Comparison of ENCODE assay signal across 18 mouse cellular contexts in the genomic region with DNA sequence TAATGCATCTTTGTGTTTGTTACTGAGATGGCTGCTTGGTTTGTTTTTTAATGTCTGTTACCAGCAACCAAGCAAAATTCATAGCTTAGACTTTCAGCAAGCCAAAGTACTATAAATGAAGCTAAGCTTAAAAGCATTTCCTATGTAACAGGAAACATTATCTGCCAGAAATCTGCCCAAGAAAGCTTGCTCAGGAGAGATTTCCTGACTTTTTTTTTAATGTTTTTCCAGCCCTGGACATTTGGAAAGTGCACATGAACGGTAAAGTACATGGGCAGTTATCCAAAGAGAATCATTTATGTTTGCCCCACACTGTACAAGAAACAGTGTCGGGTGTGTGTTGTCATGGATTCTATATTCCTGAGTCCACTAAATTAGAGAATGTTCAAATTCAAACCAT.
DNase-seq lines count a peak whose midpoint lies in the region; ATAC-seq and TF ChIP-seq lines count a peak whose summit lies in the region.
"Had no signal": no experiment of that assay in that cellular context is flagged by ENCODE, and none has a peak within 500 bp of the region (broad histone marks: within the 10 kb centered on the region; RNA-seq: fewer than 3 reads in every experiment).

No protein-coding gene starts in this region.

- no peak overlapping the region for H3K4me2 ChIP-seq in lung, postnatal 0 days (replicated peaks; ENCODE audit: low read depth, low read length)
- H3K4me2 ChIP-seq in heart, embryonic 15.5 days = no peak overlapping the region
- H3K4me2 ChIP-seq: hindbrain, embryonic 15.5 days; liver, embryonic 11.5 days; midbrain, embryonic 13.5 days had no signal

- H3K9me3 ChIP-seq in lung, postnatal 0 days (ENCODE audit: low read length) = no peaks in the 10 kb centered on the region
- no peaks in the 10 kb centered on the region for H3K9me3 ChIP-seq in heart, embryonic 15.5 days (replicated peaks)
- H3K9me3 ChIP-seq: hindbrain, embryonic 15.5 days; midbrain, embryonic 13.5 days had no signal

- H3K36me3 ChIP-seq in kidney, adult 2 months (ENCODE audit: control insufficient read depth, insufficient read depth, low read length) = no peaks in the 10 kb centered on the region
- H3K36me3 ChIP-seq in lung, postnatal 0 days (ENCODE audit: insufficient read depth, low read length) = no peaks in the 10 kb centered on the region
- H3K36me3 ChIP-seq in heart, embryonic 15.5 days = no peaks in the 10 kb centered on the region
- H3K36me3 ChIP-seq: hindbrain, embryonic 15.5 days; midbrain, embryonic 13.5 days had no signal

- TF ChIP-seq POLR2A in kidney, adult 2 months (IDR thresholded peaks at IDR 0.05; ENCODE audit: low read depth, low read length) = no peak
- TF ChIP-seq POLR2A in lung, adult 2 months (IDR thresholded peaks at IDR 0.05; ENCODE audit: borderline replicate concordance, extremely low read depth, low read depth, low read length) = no peak

- WGBS in kidney, adult 2 months = 44% methylated on average over 2 of the region's 2 CpGs
- WGBS in lung, postnatal 0 days = 25% methylated on average over 2 of the region's 2 CpGs
- 33% methylated on average over 2 of the region's 2 CpGs for WGBS in lung, adult 2 months
- 57% methylated on average over 2 of the region's 2 CpGs for WGBS in heart, embryonic 15.5 days

- DNase-seq in kidney, adult 2 months = peak; percentile 58
- no peak for DNase-seq in kidney, postnatal 10 days
- DNase-seq in lung, postnatal 0 days (ENCODE audit: low spot score) = no peak
- DNase-seq in lung, adult 2 months = no peak
- DNase-seq in thymus, postnatal 10 days (ENCODE audit: low spot score in 2 of 2) = no peak
- DNase-seq in cerebellum, postnatal 10 days = no peak
- DNase-seq: adrenal gland, postnatal 36 days; cerebellum, adult 11-12 months; forebrain, postnatal 0 days; gastrocnemius, postnatal 36 days; thymus, adult 2 months had no signal

- TF ChIP-seq EP300 in lung, postnatal 0 days (IDR thresholded peaks at IDR 0.05) = no peak

- H3K4me1 ChIP-seq in kidney, adult 2 months (ENCODE audit: control insufficient read depth, insufficient read depth, low read length) = no peaks in the 10 kb centered on the region
- peaks cover 3% of the 10 kb centered on the region; the same call in 1 of the 2 replicates for H3K4me1 ChIP-seq in lung, postnatal 0 days (ENCODE audit: insufficient read depth, low read depth, low read length)
- H3K4me1 ChIP-seq in lung, adult 2 months (ENCODE audit: control insufficient read depth, insufficient read depth, low read length) = no peaks in the 10 kb centered on the region; the same call in 1 of the 2 replicates
- H3K4me1 ChIP-seq in heart, embryonic 15.5 days (replicated peaks) = peaks cover 16% of the 10 kb centered on the region

- H3K9ac ChIP-seq in lung, postnatal 0 days (replicated peaks; ENCODE audit: low read depth) = no peak overlapping the region
- no peak overlapping the region for H3K9ac ChIP-seq in heart, embryonic 15.5 days
- H3K9ac ChIP-seq: forebrain, postnatal 0 days; hindbrain, embryonic 15.5 days; midbrain, embryonic 13.5 days had no signal

- no peak overlapping the region for H3K4me3 ChIP-seq in kidney, adult 2 months (ENCODE audit: insufficient read depth, low read depth, low read length)
- H3K4me3 ChIP-seq in lung, postnatal 0 days (ENCODE audit: low read depth, low read length) = no peak overlapping the region
- no peak overlapping the region for H3K4me3 ChIP-seq in lung, adult 2 months (replicated peaks; ENCODE audit: extremely low read depth, low read depth, low read length)
- H3K4me3 ChIP-seq in heart, embryonic 15.5 days = no peak overlapping the region
- H3K4me3 ChIP-seq: hindbrain, embryonic 15.5 days; layer of hippocampus, adult 2 months; midbrain, embryonic 13.5 days had no signal

- no peak for TF ChIP-seq CTCF in kidney, adult 2 months (conservative IDR thresholded peaks at IDR 0.05; ENCODE audit: insufficient read depth, insufficient read length, low read depth, low read length)
- no peak for TF ChIP-seq CTCF in lung, postnatal 0 days (IDR thresholded peaks at IDR 0.05)
- TF ChIP-seq CTCF in lung, adult 2 months (IDR thresholded peaks at IDR 0.05; ENCODE audit: insufficient read depth, low read length) = no peak

- no peaks in the 10 kb centered on the region for H3K27me3 ChIP-seq in kidney, adult 2 months (replicated peaks; ENCODE audit: control insufficient read depth, insufficient read depth, low read length)
- H3K27me3 ChIP-seq in lung, postnatal 0 days (replicated peaks; ENCODE audit: insufficient read depth, low read length) = no peaks in the 10 kb centered on the region
- H3K27me3 ChIP-seq in heart, embryonic 15.5 days = no peaks in the 10 kb centered on the region
- H3K27me3 ChIP-seq: hindbrain, embryonic 15.5 days; midbrain, embryonic 13.5 days had no signal

- peak overlapping the region; percentile 76 for H3K27ac ChIP-seq in kidney, adult 2 months (ENCODE audit: insufficient read depth, low read depth, low read length)
- H3K27ac ChIP-seq in lung, postnatal 0 days (ENCODE audit: low read length) = peak overlapping the region; percentile 4; the same call in 1 of the 2 replicates
- H3K27ac ChIP-seq in heart, embryonic 15.5 days = peak overlapping the region; percentile 50
- H3K27ac ChIP-seq: hindbrain, embryonic 15.5 days; layer of hippocampus, adult 2 months; macrophage; midbrain, embryonic 13.5 days had no signal

- ATAC-seq in lung, postnatal 0 days = no peak
- ATAC-seq in heart, embryonic 15.5 days (replicated peaks; ENCODE audit: insufficient number of reproducible peaks, insufficient read depth, low FRiP score, low read depth) = no peak
- ATAC-seq: activated CD4-positive, CD25-positive, alpha-beta regulatory T cell, adult 4 months; forebrain, postnatal 0 days; midbrain, embryonic 13.5 days had no signal

Comparison
In these comparisons a context has a peak if more than half of its experiments do, and no peak if none do; other contexts are left out.
1. H3K27ac ChIP-seq: peak in every context shown above with its lines; median percentile 76 in kidney, adult 2 months; 50 in heart, embryonic 15.5 days; 4 in lung, postnatal 0 days.